Mouse (Mus musculus): ENCODE measurements around the gene Iah1. TPM values are rescaled to one million over a fixed set of nuclear protein-coding genes. Genes with fewer than 3 reads are reported as not detected.

The Iah1 gene
- total RNA-seq, 2 experiments from 2014 or later = 13.5 to 14.3 TPM

GRCm38 (mm10) chr12:21364624-21365435, 48.6 kb downstream of the Iah1 start:
- DNase-seq (ENCODE audit: extremely low spot score in 1 of 2, low spot score in 1 of 2) = no peak

- no peak for DNase-seq (ENCODE audit: extremely low spot score in 1 of 2, low spot score in 1 of 2)
Measured at GRCm38 (mm10) chr12:21368376-21369086, 52.3 kb downstream of the Iah1 start.

- no peak for DNase-seq (ENCODE audit: extremely low spot score in 1 of 2, low spot score in 1 of 2)
Measured at GRCm38 (mm10) chr12:21369087-21369410, 52.9 kb downstream of the Iah1 start.

GRCm38 (mm10) chr12:21370035-21370611, 53.9 kb downstream of the Iah1 start:
- DNase-seq (ENCODE audit: extremely low spot score in 1 of 2, low spot score in 1 of 2) = no peak

GRCm38 (mm10) chr12:21373100-21373819, 57.1 kb downstream of the Iah1 start, which contains the start of gene Adam17:
Adam17 (minus strand) TSS chr12:21373632.
- peak; percentile 89 to 96 for DNase-seq (ENCODE audit: extremely low spot score in 1 of 2, low spot score in 1 of 2)

Other genes with a start within 250 kb of the Iah1 start
- gene Cpsf3, start 31.0 kb upstream of the Iah1 start, total RNA-seq (2021) = 10 to 100 TPM; 48.2 to 50.7 TPM
- 10 to 100 TPM; 44.4 to 48.6 TPM for gene Itgb1bp1, start 30.1 kb upstream of the Iah1 start, total RNA-seq (2021)
- gene Adam17, start 57.2 kb downstream of the Iah1 start, total RNA-seq (2021) = 10 to 100 TPM; 17.6 to 22.0 TPM
- 100 to 1,000 TPM; 454 to 540 TPM for gene Ywhaq, start 101.2 kb downstream of the Iah1 start, total RNA-seq (2021)